Mouse (Mus musculus): ENCODE measurements around the gene Olfr1445. TPM values are rescaled to one million over a fixed set of nuclear protein-coding genes. Genes with fewer than 3 reads are reported as not detected.

Gene Olfr1445
- polyA plus RNA-seq (2015; fragmentation: Nextera tagmentation; extraction: Ambion mirVana), result not detected in 2 replicates

DNA sequence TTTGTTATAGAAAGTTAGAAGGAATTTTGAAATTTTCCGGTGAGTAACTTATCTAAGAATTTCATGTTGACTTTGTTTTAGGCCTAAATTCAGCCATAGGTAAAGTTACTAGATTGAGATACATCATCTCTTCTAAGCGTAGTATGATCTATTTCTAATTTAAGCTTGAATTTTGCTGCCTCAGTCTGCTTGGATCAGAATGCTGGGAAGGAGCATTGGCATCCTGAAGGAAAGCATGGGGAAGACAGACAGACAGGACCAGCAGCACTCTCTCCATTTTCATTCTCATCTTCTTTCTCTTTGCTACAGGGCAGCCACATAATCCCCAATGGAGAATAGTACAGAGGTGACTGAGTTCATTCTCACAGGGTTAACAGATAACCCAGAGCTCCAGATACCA, at the start of gene Olfr1445:
TSS of gene Olfr1445 (plus strand) at position 301 of the 400 bp plus-strand sequence.
- TF ChIP-seq CTCF (IDR thresholded peaks at IDR 0.05; ENCODE audit: low read depth), result no peak
- no peak for ATAC-seq
- Histone ChIP-seq H3K9ac (ENCODE audit: low read depth, low read length) (no peak within 1 kb of the TSS), H3K36me3 (ENCODE audit: control insufficient read depth, insufficient read depth) (no peaks in the 10 kb centered on the region), H3K9me3 (ENCODE audit: control insufficient read depth) (no peaks in the 10 kb centered on the region), H3K4me1 (replicated peaks; ENCODE audit: control insufficient read depth, insufficient read depth, low read length) (no peaks in the 10 kb centered on the region), H3K27me3 (replicated peaks; ENCODE audit: control insufficient read depth, insufficient read depth, low read length) (no peaks in the 10 kb centered on the region), H3K4me3 (ENCODE audit: low read depth, low read length) (no peak within 1 kb of the TSS), H3K4me2 (replicated peaks; ENCODE audit: low read depth) (no peak within 1 kb of the TSS), H3K27ac (ENCODE audit: low read depth, low read length) (no peak within 1 kb of the TSS)
- WGBS, result 89% methylated on average over 2 of the region's 2 CpGs

DNA sequence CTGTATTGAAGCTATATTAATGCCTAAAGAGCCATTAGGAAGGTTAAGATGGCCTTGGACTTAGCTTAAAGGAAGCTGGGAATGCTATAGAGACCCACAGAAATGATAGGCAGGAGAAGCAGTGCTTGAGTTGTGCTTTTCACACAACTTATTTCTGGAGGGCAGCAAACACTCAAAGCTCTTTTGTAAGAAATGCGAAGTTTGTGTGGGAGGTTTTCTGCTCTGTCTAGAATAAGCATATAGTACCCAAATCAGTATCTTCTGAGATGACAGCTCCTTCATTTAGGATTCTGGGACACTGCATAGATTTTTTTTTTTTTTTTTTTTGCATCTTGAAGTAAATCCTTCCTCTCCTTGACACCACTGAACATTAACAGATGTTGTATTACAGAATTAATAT, 45.1 kb upstream of the Olfr1445 start:
- H3K4me3 ChIP-seq (ENCODE audit: low read depth, low read length), result no peak overlapping the region
- no peaks in the 10 kb centered on the region for H3K36me3 ChIP-seq (ENCODE audit: control insufficient read depth, insufficient read depth)
- no peaks in the 10 kb centered on the region for H3K27me3 ChIP-seq (replicated peaks; ENCODE audit: control insufficient read depth, insufficient read depth, low read length)
- H3K27ac ChIP-seq (ENCODE audit: low read depth, low read length), result no peak overlapping the region
- no peaks in the 10 kb centered on the region for H3K9me3 ChIP-seq (ENCODE audit: control insufficient read depth)
- TF ChIP-seq CTCF (IDR thresholded peaks at IDR 0.05; ENCODE audit: low read depth), result no peak
- no peak overlapping the region for H3K9ac ChIP-seq (ENCODE audit: low read depth, low read length)
- H3K4me1 ChIP-seq (replicated peaks; ENCODE audit: control insufficient read depth, insufficient read depth, low read length), result no peaks in the 10 kb centered on the region
- no peak overlapping the region for H3K4me2 ChIP-seq (replicated peaks; ENCODE audit: low read depth)
- no peak for ATAC-seq
- 85% methylated on average over 1 of the region's 1 CpGs for WGBS

DNA sequence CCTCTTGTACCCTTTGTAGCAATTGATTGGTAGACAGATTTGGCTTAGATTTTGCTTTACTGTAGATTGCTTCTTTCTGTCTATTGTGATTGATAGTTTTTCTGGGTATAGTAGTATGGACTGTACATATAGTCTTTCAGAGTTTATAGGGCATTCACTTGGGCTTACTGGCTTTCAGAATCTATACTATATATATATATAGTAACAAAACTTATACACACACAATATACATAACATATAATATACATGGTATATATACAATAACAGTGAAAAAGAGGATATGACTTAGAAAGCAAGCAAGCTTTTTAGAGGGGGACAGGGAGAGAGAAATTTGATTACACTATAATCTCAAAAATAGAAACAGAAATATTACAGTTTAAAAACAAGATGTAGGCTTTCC, 37.3 kb upstream of the Olfr1445 start, which contains the start of gene Gm5244:
TSS of gene Gm5244 (plus strand) at position 301 of the 400 bp plus-strand sequence.
- Histone ChIP-seq H3K36me3 (ENCODE audit: control insufficient read depth, insufficient read depth) (no peaks in the 10 kb centered on the region), H3K9ac (ENCODE audit: low read depth, low read length) (no peak within 1 kb of the TSS), H3K4me1 (replicated peaks; ENCODE audit: control insufficient read depth, insufficient read depth, low read length) (no peaks in the 10 kb centered on the region), H3K4me3 (ENCODE audit: low read depth, low read length) (no peak within 1 kb of the TSS), H3K27ac (ENCODE audit: low read depth, low read length) (no peak within 1 kb of the TSS), H3K27me3 (replicated peaks; ENCODE audit: control insufficient read depth, insufficient read depth, low read length) (no peaks in the 10 kb centered on the region), H3K4me2 (replicated peaks; ENCODE audit: low read depth) (no peak within 1 kb of the TSS), H3K9me3 (ENCODE audit: control insufficient read depth) (no peaks in the 10 kb centered on the region)
- ATAC-seq, result no peak
- no peak for TF ChIP-seq CTCF (IDR thresholded peaks at IDR 0.05; ENCODE audit: low read depth)

DNA sequence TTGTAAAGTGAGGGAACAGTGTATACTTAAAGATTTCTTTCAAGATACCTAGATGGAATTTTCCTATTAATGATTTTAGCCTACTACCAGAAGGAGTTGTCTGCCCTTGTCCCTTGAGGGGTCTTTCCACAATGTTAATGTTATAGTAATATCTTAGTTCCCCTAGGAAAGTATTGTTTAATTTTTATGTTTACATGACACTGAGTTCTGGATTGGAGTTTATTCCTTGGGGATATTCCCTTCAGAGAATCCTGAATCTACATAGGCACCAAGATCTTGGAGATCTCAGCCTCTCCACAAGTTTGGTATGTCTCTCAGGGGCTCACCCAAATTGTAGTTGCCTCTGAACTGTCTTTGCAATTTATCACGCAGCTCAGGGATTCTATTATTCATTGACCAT, 26.7 kb upstream of the Olfr1445 start, which contains the start of gene Olfr1444:
TSS of gene Olfr1444 (plus strand) at position 301 of the 400 bp plus-strand sequence.
- WGBS, result 55% methylated on average over 1 of the region's 1 CpGs

DNA sequence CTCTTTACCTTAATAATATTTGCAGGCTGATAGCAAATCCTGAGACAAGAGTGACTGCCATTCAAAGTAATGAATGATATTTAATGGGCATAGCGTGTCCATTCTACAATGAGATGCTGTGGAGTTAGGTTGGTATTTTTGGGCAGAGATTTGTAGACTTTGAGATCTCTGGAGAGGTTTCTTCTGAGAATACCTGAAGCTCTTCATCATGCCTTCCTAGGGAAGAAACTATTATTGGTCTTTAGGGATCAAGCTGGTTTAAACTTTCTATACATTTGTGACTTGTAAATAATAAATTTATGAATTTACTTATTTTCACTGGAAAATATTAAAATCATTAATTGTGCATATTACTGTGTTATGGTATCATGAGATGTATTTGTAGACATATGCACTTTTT, 9.8 kb downstream of the Olfr1445 start, which contains the start of gene Olfr1446:
TSS of gene Olfr1446 (minus strand) at position 101 of the 400 bp plus-strand sequence.
- no peak for ATAC-seq
- Histone ChIP-seq H3K4me1 (replicated peaks; ENCODE audit: control insufficient read depth, insufficient read depth, low read length) (no peaks in the 10 kb centered on the region), H3K4me3 (ENCODE audit: low read depth, low read length) (no peak within 1 kb of the TSS), H3K4me2 (replicated peaks; ENCODE audit: low read depth) (no peak within 1 kb of the TSS), H3K9me3 (ENCODE audit: control insufficient read depth) (no peaks in the 10 kb centered on the region), H3K36me3 (ENCODE audit: control insufficient read depth, insufficient read depth) (no peaks in the 10 kb centered on the region), H3K27me3 (replicated peaks; ENCODE audit: control insufficient read depth, insufficient read depth, low read length) (no peaks in the 10 kb centered on the region), H3K9ac (ENCODE audit: low read depth, low read length) (no peak within 1 kb of the TSS), H3K27ac (ENCODE audit: low read depth, low read length) (no peak within 1 kb of the TSS)
- no peak for TF ChIP-seq CTCF (IDR thresholded peaks at IDR 0.05; ENCODE audit: low read depth)
- WGBS, result 79% methylated on average over 1 of the region's 1 CpGs

More for the DNA sequence above, 26.7 kb upstream of the Olfr1445 start, which contains the start of gene Olfr1444:
- Histone ChIP-seq H3K9ac (ENCODE audit: low read depth, low read length) (no peak within 1 kb of the TSS), H3K36me3 (ENCODE audit: control insufficient read depth, insufficient read depth) (no peaks in the 10 kb centered on the region), H3K4me2 (replicated peaks; ENCODE audit: low read depth) (no peak within 1 kb of the TSS), H3K9me3 (ENCODE audit: control insufficient read depth) (no peaks in the 10 kb centered on the region), H3K4me1 (replicated peaks; ENCODE audit: control insufficient read depth, insufficient read depth, low read length) (no peaks in the 10 kb centered on the region), H3K27ac (ENCODE audit: low read depth, low read length) (no peak within 1 kb of the TSS), H3K27me3 (replicated peaks; ENCODE audit: control insufficient read depth, insufficient read depth, low read length) (no peaks in the 10 kb centered on the region), H3K4me3 (ENCODE audit: low read depth, low read length) (no peak within 1 kb of the TSS)
- TF ChIP-seq CTCF (IDR thresholded peaks at IDR 0.05; ENCODE audit: low read depth), result no peak
- ATAC-seq, result no peak

DNA sequence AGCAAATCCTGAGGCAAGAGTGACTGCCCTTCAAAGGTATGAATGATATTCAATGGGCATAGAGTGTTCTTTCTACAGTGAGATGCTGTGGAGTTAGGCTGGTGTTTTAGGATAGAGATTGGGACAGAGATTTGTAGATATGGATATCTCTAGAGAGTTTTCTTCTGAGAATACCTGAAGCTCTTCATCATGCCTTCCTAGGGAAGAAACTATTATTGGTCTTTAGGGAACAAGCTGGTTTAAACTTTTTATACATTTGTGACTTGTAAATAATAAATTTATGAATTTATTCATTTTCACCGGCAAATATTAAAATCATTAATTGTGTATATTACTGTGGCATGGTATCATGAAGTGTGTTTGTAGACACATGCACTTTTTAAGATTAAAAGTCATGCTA, 20.0 kb downstream of the Olfr1445 start, which contains the start of gene Olfr1447:
TSS of gene Olfr1447 (minus strand) at position 101 of the 400 bp plus-strand sequence.
- H3K9ac ChIP-seq (ENCODE audit: low read depth, low read length), result no peak within 1 kb of the TSS
- H3K4me1 ChIP-seq (replicated peaks; ENCODE audit: control insufficient read depth, insufficient read depth, low read length), result no peaks in the 10 kb centered on the region
- TF ChIP-seq CTCF (IDR thresholded peaks at IDR 0.05; ENCODE audit: low read depth), result no peak
- H3K4me2 ChIP-seq (replicated peaks; ENCODE audit: low read depth), result no peak within 1 kb of the TSS
- WGBS, result 92% methylated on average over 1 of the region's 1 CpGs
- no peak within 1 kb of the TSS for H3K4me3 ChIP-seq (ENCODE audit: low read depth, low read length)
- no peaks in the 10 kb centered on the region for H3K9me3 ChIP-seq (ENCODE audit: control insufficient read depth)
- H3K27me3 ChIP-seq (replicated peaks; ENCODE audit: control insufficient read depth, insufficient read depth, low read length), result no peaks in the 10 kb centered on the region
- ATAC-seq, result no peak
- H3K36me3 ChIP-seq (ENCODE audit: control insufficient read depth, insufficient read depth), result no peaks in the 10 kb centered on the region
- no peak within 1 kb of the TSS for H3K27ac ChIP-seq (ENCODE audit: low read depth, low read length)

Measured in intestine, postnatal 0 days (tissue).